Mouse (Mus musculus): ENCODE measurements around the gene Ssr4.
A peak's percentile ranks its signal among the peaks of the same experiment; 100 is the strongest.

Gene Ssr4

DNA sequence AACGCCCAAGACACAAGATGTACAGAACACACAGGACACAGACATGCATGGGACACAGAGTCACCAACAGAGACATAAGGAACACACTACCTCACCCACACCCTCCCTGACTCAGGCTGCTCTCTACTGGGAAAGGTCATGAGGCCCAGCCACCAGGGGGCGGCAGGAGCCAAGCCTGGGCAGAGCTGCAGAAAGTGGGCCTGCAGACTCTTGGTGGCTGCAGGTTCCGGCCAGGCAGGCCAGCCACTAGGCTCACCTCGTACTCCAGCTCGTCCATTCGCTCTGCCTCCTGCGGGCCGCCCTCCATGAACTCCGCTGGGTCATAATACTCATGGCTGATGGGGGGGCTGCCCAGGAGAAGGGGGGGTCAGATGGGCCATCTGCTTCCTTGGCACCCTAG is 11.7 kb downstream of the Ssr4 start:
- ATAC-seq (ENCODE audit: insufficient number of reproducible peaks, low FRiP score, low TSS enrichment) = peak; percentile 93

- no peak for ATAC-seq (ENCODE audit: insufficient number of reproducible peaks, low FRiP score, low TSS enrichment)
Measured at GRCm38 (mm10) chrX:73805814-73806213, 19.0 kb downstream of the Ssr4 start.

- ATAC-seq (ENCODE audit: insufficient number of reproducible peaks, low FRiP score, low TSS enrichment) = no peak
Measured at GRCm38 (mm10) chrX:73815072-73815471, 28.2 kb downstream of the Ssr4 start.

DNA sequence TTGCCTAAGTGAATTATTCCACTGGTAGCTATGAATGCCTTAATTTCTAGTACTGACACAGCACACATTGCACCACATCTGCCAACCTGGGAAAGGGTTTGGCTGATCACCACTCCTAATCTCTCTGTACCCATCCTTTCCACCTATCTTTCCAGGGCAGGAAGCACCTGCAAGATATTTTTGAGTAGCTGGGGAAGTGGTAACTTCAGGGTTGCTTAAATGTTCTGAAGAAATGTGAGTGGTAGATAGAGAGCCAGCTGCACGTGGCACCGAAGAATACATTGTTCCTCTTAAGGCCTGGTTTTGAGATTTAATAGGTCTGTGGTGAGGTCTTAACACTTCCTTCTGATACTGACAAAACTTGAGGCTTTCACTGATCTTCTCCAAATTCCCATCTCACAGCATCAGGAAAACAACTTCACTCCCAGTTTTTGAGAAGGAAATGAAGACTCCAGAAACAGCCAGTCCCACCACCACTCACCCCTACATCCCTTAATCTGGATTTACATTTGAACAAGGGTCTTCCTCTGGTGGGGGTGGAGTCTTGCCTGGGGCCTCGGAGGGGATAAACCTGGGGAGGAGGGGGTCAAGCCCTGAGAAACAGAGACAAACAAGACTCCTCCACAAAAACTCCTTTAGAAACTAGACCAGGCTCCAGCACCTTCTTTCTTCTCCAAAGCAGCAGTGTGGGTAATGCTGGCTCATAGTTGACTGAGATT is 29.9 kb downstream of the Ssr4 start:
- no peak for ATAC-seq (ENCODE audit: insufficient number of reproducible peaks, low FRiP score, low TSS enrichment)

- ATAC-seq (ENCODE audit: insufficient number of reproducible peaks, low FRiP score, low TSS enrichment) = peak; percentile 31; the same call in 1 of the 2 replicates
Measured at GRCm38 (mm10) chrX:73823747-73824146, 36.9 kb downstream of the Ssr4 start.

DNA sequence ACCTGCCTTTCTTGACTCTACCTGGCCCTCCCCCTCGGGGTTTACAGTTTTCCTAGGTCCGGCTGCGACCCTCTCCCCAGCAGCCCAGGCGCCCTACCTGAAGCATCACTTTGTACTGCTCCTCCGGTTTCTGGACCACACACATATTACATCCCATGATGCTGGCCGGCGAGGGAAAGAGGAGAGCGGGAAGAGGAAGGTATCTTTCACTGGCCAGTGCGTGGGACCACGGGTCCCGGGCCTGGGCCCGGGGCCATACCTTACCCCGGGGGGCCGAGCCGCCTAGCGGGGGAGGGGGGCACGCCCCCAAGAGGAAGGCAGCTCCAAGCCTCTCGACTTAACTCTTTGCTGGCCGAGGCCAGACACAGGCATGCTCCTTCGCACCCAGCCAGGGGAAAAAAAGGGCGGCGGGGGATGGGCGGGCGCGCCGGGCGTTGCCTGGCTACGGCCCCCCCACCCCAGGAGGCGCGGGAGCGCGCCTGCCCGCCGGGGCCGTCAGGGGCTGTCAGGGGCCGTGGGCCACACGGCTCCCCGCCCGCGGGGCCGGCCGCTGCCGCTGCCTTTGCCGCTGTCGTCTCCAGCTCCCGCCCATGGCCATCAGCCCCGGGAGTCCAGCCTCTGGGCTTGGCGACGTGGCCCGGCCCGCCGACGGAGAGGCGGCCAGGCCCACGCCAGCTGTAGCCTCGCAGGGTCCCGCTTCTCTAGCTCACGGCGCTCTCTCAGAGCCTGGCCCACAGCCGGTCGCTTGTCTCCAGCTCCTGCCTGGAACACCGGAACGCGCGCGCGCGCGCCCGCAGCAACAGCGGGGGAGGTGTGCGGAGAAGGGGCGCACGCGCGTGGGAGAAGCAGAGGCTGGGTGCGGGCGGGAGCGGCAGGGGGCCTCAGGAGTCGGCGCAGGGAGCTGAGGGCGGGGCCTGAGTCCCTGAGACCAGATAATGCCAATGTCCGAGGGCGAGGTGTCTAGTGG is 37.6 kb downstream of the Ssr4 start, which contains the start of gene Pdzd4:
TSS of gene Pdzd4 (minus strand) at position 785 of the 967 bp plus-strand sequence.
- peak; percentile 78 for ATAC-seq (ENCODE audit: insufficient number of reproducible peaks, low FRiP score, low TSS enrichment)

- no peak for ATAC-seq (ENCODE audit: insufficient number of reproducible peaks, low FRiP score, low TSS enrichment)
Measured at GRCm38 (mm10) chrX:73835731-73836130, 48.9 kb downstream of the Ssr4 start.

GRCm38 (mm10) chrX:73836691-73837090 is 49.9 kb downstream of the Ssr4 start:
- no peak for ATAC-seq (ENCODE audit: insufficient number of reproducible peaks, low FRiP score, low TSS enrichment)
